Mouse (Mus musculus) spleen, postnatal 36 days (tissue): ENCODE measurements around the gene Taok1.
A peak's percentile ranks its signal among the peaks of the same experiment; 100 is the strongest.

Source experiments
- DNase-seq, 2 experiments: peaks; one replicate each; pipeline ENCODE4 v3.0.0; 2022; ENCODE audit warnings: low spot score in 2 of 2, mixed read lengths in 1 of 2

The Taok1 gene

DNA sequence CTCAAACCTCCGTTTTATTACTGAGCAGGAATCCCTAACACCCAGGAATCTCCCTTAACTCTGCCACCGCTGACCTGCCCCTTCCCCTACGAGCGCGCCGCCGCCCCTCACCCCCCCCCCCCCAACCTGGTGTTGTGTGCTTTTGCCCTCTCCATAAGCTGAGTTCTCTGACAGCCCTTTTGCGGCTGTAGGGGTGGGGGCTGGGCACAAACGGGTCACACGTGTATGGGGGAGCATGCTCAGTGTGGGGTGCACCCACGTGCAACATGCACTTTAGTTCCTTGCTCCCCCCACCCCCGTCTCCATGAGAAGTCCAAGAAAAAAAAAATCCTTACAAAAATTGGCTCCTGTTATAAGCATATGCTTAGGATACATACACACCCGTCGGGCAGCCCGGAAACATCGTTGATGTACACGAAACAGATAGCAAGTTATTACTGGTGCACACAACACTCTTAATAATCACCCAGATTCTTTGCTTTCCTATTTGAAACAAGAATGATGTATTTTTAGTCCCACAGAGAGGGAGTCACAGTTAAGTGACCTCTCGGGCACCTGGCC is 115.2 kb downstream of the Taok1 start:
- DNase-seq, result peak in 1 of 2 experiments; percentile 34

DNA sequence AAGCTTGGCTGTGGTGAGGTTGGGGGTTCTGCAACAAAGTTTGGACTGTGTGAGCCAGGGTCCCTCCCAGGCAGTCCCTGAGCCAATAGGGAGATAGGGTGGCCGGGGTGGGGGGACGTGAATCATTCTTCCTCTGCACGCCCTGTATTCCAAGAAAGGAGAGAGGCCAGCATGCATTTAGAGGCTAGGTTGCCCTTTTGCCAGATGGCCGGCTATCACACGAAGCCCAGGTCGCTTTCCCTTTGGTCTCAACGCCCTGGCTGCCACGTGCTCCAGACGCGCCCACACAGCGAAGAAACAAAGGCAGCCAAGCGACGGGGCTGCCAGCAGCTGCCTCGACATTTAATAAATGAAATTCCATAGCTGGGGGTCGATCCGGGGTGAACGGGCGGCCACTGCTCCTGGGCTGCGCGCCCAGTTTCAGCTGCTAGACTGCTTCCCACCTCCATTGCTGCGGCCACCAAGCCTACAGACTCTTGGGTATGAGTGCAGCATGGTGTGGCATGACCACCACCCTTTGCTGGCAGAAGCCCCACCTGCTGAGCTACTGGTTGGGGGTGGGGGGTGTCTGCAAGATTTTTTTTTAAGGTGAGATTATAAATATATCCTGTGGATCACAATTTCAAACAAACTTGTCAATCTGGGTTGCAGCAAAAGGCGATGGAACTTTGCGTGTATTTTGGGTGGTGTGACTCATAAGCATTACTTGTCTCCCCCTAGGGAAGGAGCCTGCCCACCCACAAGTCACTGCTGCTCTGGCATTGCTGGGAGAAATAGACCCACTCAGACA is 115.9 kb downstream of the Taok1 start:
- DNase-seq, result peak in 1 of 2 experiments; percentile 31

DNA sequence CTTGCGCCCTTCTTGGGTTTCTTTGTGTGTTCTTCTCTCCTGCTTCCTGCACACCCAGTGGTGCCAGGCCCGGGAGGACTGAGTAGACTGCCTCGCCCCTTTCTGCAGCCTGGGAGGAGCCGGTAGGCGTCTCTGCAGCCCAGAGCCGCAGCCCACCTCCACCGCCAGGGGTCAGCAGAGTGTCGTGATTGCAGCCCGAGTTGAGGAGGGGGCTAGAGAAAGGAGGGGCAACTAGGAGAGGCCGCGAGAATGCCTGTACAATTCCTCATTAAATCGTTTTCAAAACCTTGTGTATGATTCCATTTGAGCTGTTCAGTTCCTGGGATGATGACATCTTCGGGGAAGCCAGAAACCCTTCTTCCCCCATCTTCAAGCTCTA is 116.5 kb downstream of the Taok1 start:
- DNase-seq, result peak; percentile 80 to 81

DNA sequence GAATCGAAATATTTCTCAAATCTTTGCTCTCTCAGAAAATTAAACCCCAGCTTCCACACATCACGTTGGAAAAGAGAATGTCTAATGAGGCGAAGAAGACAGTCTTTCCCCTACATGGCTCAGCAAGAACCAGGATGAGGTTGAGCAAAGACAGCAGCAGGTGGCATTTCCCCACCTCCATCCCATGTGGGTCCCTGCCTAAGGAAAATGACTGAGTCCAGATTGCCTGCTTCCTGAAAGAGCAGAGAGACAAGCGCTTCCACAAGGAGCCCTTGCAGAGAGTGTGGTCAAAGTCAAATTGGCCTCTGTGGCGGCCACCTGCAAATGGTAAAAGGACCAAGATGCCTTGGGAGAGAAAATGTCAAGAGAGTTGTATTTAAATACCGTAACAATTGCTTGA is 117.2 kb downstream of the Taok1 start:
- DNase-seq, result no peak

DNA sequence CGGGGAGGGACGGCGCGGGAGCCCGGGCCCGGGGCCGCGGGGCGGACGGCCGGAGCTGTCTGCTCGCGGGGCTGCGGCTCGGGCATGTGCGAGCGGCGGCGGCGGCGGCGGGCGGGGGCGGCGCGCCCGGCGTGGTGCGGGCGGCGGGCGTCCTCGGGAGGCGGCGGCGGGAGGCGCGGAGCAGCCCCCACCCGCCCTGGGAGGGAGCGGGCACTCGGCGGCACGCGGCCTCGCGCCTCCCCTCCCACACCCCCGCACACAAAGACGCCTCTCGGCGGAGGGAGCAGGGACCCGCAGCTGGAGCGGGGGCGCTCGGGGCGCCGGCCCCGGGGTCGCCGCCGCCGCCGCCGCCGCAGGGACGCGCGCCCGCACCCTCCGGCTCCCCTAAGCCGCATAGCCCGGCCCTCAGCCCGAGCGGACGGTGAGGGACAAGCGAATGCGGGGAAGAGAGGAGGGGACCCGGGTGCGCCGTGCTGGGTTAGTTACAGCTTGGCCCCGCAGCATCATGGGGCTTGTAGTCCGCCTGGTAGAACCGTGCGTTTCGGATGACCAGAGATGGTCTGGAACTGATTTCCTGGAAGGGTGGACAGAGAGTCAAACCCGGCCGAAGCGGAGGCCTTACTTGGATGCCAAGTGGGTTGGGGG is 117.9 kb downstream of the Taok1 start, which contains the start of gene Ankrd13b:
Gene Ankrd13b (minus strand): TSS at position 88 of the 645 bp plus-strand sequence.
- DNase-seq, result peak; percentile 46

DNA sequence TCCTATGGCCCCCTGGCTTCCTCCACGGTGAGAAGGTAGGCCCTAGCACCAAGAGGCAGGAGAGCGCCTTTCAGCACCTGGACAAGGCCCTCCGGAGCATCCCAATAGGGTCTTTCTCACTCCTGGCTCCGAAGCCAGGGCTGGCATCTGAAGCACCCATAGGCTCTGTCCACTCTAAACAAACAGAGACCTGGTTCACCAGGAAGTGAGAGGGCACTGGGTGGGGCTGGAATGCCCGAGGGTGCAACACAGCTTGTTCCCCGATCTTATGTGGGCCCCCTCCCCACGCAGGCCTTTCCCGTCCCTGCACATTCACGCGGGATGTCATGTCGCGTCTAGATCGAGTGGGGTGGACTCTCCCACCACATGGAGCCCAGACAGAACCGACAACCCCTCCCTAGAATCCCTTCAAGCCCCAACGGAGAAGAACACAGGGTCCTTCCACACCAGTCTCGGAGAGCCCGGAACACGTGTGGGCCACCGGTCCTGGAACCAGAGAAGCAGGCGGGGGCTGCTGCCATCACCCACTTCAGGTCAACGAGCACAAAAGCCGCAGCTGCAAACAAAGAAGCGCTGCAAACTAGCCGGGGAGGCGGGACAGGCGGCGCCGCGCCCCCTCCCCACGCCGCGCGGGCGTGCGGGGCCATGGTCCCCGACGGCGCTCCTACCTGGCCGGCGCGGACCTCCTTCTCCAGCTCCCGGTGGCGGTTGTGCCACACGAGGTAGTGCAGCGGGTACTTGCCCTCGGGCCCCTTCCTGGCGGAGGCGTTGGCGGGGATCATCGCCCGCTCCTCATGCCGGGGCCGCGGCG is 118.6 kb downstream of the Taok1 start:
- no peak for DNase-seq

DNA sequence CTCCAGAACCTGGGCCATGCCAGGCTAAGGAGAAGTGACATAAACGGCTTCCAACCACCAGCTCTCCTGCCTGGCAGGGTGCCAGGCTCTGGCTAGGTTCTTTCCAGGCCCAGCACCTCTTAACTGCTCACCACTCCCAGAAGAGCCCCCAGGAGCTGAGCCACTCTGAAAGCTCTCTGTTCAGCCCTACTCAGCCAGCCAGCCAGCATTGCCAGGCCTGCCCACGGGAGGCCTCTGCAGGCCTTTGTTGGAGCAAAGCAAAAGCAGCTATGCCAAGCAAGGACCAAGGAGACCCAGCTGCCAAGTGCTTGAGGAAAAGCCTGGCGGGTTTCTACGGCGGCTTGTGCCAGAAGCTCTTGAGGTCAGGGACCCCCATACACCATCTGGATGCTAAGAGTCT is 120.8 kb downstream of the Taok1 start:
- DNase-seq, result no peak

DNA sequence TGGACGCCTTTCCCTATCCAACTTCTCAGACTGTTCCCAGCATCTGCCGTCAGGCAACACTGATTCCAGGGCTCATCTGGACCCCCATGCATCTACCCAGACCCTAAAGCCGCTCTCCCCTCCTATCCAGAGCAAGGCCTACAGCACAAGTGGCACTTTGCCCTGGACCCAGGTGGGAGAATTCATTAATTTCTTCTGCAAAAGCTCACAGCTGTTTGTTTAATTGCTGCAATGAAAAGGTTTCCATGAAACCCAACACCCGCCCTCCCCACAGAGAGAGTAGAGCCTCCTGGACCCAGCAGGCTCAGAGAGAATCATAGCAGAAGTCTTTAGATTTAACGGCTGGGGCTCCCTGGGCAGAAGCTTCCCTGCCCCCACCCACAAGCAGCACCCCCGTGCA is 122.4 kb downstream of the Taok1 start:
- DNase-seq, result no peak

DNA sequence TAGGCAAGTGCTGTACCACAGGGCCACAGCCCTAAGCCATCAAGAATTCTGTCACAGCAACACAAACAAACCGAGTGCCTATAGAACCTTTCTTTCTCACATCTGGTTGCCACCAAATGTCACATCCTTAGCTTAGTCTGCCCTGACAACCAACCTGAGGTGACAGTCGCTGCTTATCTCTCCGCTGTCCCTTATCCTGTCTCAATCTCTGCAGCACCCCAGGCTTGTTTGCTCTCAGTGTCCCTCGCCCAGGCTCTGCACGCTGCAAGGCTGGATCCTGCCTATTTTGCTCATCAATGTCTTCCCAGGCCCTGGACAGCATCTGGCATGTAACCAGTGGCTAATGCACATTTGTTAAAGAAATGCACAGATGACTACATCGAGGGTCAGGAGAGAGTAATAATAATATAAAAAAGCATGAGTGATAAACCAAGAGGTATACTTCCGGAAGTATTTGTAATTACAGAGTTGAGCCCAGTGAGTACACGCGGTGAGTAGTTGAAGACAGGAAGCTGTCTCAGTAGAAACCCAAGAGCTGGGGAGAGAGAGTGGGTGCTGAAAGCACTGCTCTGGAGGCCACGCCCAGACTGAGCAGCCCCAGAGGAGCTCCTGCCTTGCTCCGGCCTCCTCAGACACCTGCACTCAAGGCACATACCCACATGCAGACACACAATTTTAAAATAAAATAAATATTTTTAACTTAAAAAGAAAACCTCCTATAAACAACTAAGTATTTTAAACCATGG is 123.9 kb downstream of the Taok1 start:
- peak; percentile 59 to 66 for DNase-seq

DNA sequence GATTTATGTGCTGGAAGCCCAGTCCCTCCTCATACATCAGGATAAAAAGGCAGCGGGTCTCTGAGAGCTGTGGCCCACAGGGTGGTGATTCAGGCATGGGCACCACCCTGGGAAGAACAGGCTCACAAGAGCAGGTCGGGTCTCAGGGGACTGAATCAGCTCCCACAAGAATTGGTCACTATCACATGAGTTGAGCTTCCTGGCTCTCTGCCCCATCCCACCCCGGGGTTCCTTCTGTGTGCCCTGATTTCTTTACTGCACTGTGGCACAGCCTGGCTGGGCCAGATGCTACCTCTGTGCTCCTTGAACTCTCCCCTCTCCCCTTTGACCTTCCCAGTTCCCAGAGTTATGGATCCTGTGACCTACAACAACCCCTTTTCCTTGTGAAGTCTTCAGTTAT is 124.6 kb downstream of the Taok1 start:
- no peak for DNase-seq
